Mouse (Mus musculus) erythroblast, embryonic 14.5 days (primary cell): ENCODE results near the gene Lce1k.

Experiments
- GATA1 ChIP-seq: IDR thresholded peaks from 2 replicates; pipeline ENCODE4 v1.6.1; 2012; ENCODE audit warnings: low read length, inconsistent platforms, mixed read lengths
- TAL1 ChIP-seq: IDR thresholded peaks from 3 replicates; pipeline ENCODE4 v1.6.1; 2012; ENCODE audit warnings: low read length, inconsistent platforms, mixed read lengths

GRCm38 (mm10) chr3:92790414-92790813, 17.3 kb downstream of the Lce1k start, which contains the start of gene Lce1j:
- no peak for TF ChIP-seq GATA1
- TF ChIP-seq TAL1: no peak
